Mouse (Mus musculus): ENCODE measurements around the gene Cdc37. TPM values are rescaled to one million over a fixed set of nuclear protein-coding genes. Genes with fewer than 3 reads are reported as not detected.

The Cdc37 gene
- total RNA-seq, 1 experiment from 2014 or later, result 174 TPM

GRCm38 (mm10) chr9:21144361-21144760, 5.4 kb downstream of the Cdc37 start:
- ATAC-seq (replicated peaks; ENCODE audit: insufficient number of reproducible peaks, low FRiP score, low TSS enrichment, poor library complexity, severe bottlenecking), result no peak

- no peak for ATAC-seq (replicated peaks; ENCODE audit: insufficient number of reproducible peaks, low FRiP score, low TSS enrichment, poor library complexity, severe bottlenecking)
Measured at GRCm38 (mm10) chr9:21141922-21142321, 7.9 kb downstream of the Cdc37 start.

GRCm38 (mm10) chr9:21138386-21138785, 11.4 kb downstream of the Cdc37 start:
- no peak for ATAC-seq (replicated peaks; ENCODE audit: insufficient number of reproducible peaks, low FRiP score, low TSS enrichment, poor library complexity, severe bottlenecking)

GRCm38 (mm10) chr9:21137229-21137628, 12.6 kb downstream of the Cdc37 start:
- no peak; the same call in 1 of the 2 replicates for ATAC-seq (replicated peaks; ENCODE audit: insufficient number of reproducible peaks, low FRiP score, low TSS enrichment, poor library complexity, severe bottlenecking)

- no peak for ATAC-seq (replicated peaks; ENCODE audit: insufficient number of reproducible peaks, low FRiP score, low TSS enrichment, poor library complexity, severe bottlenecking)
Measured at GRCm38 (mm10) chr9:21136401-21136800, 13.4 kb downstream of the Cdc37 start.

- no peak for ATAC-seq (replicated peaks; ENCODE audit: insufficient number of reproducible peaks, low FRiP score, low TSS enrichment, poor library complexity, severe bottlenecking)
Measured at GRCm38 (mm10) chr9:21135941-21136381, 13.8 kb downstream of the Cdc37 start.

GRCm38 (mm10) chr9:21135329-21135890, 14.4 kb downstream of the Cdc37 start:
- no peak for ATAC-seq (replicated peaks; ENCODE audit: insufficient number of reproducible peaks, low FRiP score, low TSS enrichment, poor library complexity, severe bottlenecking)

GRCm38 (mm10) chr9:21134595-21135328, 15.0 kb downstream of the Cdc37 start:
- no peak for ATAC-seq (replicated peaks; ENCODE audit: insufficient number of reproducible peaks, low FRiP score, low TSS enrichment, poor library complexity, severe bottlenecking)

- no peak for ATAC-seq (replicated peaks; ENCODE audit: insufficient number of reproducible peaks, low FRiP score, low TSS enrichment, poor library complexity, severe bottlenecking)
Measured at GRCm38 (mm10) chr9:21133064-21133707, 16.6 kb downstream of the Cdc37 start.

GRCm38 (mm10) chr9:21132102-21132775, 17.5 kb downstream of the Cdc37 start:
- ATAC-seq (replicated peaks; ENCODE audit: insufficient number of reproducible peaks, low FRiP score, low TSS enrichment, poor library complexity, severe bottlenecking), result no peak

- ATAC-seq (replicated peaks; ENCODE audit: insufficient number of reproducible peaks, low FRiP score, low TSS enrichment, poor library complexity, severe bottlenecking), result peak; percentile 97
Measured at GRCm38 (mm10) chr9:21131059-21131956, 18.5 kb downstream of the Cdc37 start, which contains the start of gene Tyk2. Gene Tyk2 (minus strand): TSS chr9:21131243.

- ATAC-seq (replicated peaks; ENCODE audit: insufficient number of reproducible peaks, low FRiP score, low TSS enrichment, poor library complexity, severe bottlenecking), result no peak; the same call in 1 of the 2 replicates
Measured at GRCm38 (mm10) chr9:21126259-21126627, 23.5 kb downstream of the Cdc37 start.

- peak; percentile 64 for ATAC-seq (replicated peaks; ENCODE audit: insufficient number of reproducible peaks, low FRiP score, low TSS enrichment, poor library complexity, severe bottlenecking)
Measured at GRCm38 (mm10) chr9:21125502-21126258, 24.1 kb downstream of the Cdc37 start.

- ATAC-seq (replicated peaks; ENCODE audit: insufficient number of reproducible peaks, low FRiP score, low TSS enrichment, poor library complexity, severe bottlenecking), result 0 out of 2 replicates have a peak, but pooled peaks have one; percentile 24
Measured at GRCm38 (mm10) chr9:21124837-21125236, 24.9 kb downstream of the Cdc37 start.

GRCm38 (mm10) chr9:21121483-21121882, 28.3 kb downstream of the Cdc37 start:
- ATAC-seq (replicated peaks; ENCODE audit: insufficient number of reproducible peaks, low FRiP score, low TSS enrichment, poor library complexity, severe bottlenecking), result no peak

- ATAC-seq (replicated peaks; ENCODE audit: insufficient number of reproducible peaks, low FRiP score, low TSS enrichment, poor library complexity, severe bottlenecking), result no peak
Measured at GRCm38 (mm10) chr9:21117073-21117472, 32.7 kb downstream of the Cdc37 start.

- ATAC-seq (replicated peaks; ENCODE audit: insufficient number of reproducible peaks, low FRiP score, low TSS enrichment, poor library complexity, severe bottlenecking), result no peak
Measured at GRCm38 (mm10) chr9:21115105-21115504, 34.7 kb downstream of the Cdc37 start.

- ATAC-seq (replicated peaks; ENCODE audit: insufficient number of reproducible peaks, low FRiP score, low TSS enrichment, poor library complexity, severe bottlenecking), result no peak
Measured at GRCm38 (mm10) chr9:21114190-21114589, 35.6 kb downstream of the Cdc37 start.

Measured in monocyte, adult 5-6 weeks (primary cell).